Mouse (Mus musculus) embryonic facial prominence, embryonic 15.5 days (tissue): ENCODE results near the gene Ythdf1. TPM values are rescaled to one million over a fixed set of nuclear protein-coding genes. Genes with fewer than 3 reads are reported as not detected.

Experiments used
- ATAC-seq: fragments of 200-750 bp; cut with Nextera tagmentation; 2 replicates; pipeline ENCODE4 v1.8.0; 2017; ENCODE audit warnings: low read depth, moderate TSS enrichment; ENCODE audit not compliant: insufficient number of reproducible peaks, low FRiP score, low TSS enrichment
- H3K27ac ChIP-seq: fragments of 300-500 bp; sonication (generic); replicated peaks from 2 replicates; pipeline ENCODE4 v1.5.1; 2015; ENCODE audit warnings: mild to moderate bottlenecking, inconsistent platforms
- H3K27me3 ChIP-seq: fragments of 300-500 bp; sonication (generic); 2 replicates; pipeline ENCODE4 v1.6.1; 2015; ENCODE audit warnings: inconsistent platforms
- H3K36me3 ChIP-seq: fragments of 300-500 bp; sonication (generic); 2 replicates; pipeline ENCODE4 v1.6.1; 2015; ENCODE audit warnings: mild to moderate bottlenecking, inconsistent platforms
- H3K4me1 ChIP-seq: fragments of 300-500 bp; sonication (generic); 2 replicates; pipeline ENCODE4 v1.6.1; 2015; ENCODE audit warnings: inconsistent platforms
- H3K4me2 ChIP-seq: fragments of 300-500 bp; sonication (generic); replicated peaks from 2 replicates; pipeline ENCODE4 v1.6.1; 2015; ENCODE audit warnings: mild to moderate bottlenecking, inconsistent platforms
- H3K4me3 ChIP-seq: fragments of 300-500 bp; sonication (generic); replicated peaks from 2 replicates; pipeline ENCODE4 v1.5.1; 2015; ENCODE audit warnings: mild to moderate bottlenecking, inconsistent platforms
- H3K9ac ChIP-seq: fragments of 300-500 bp; sonication (generic); 2 replicates; pipeline ENCODE4 v1.6.1; 2015; ENCODE audit warnings: inconsistent platforms
- H3K9me3 ChIP-seq: fragments of 300-500 bp; sonication (generic); replicated peaks from 2 replicates; pipeline ENCODE4 v1.6.1; 2016; ENCODE audit warnings: inconsistent platforms
- WGBS: fragments of 180-500 bp; shearing (Covaris S2); methylation state at CpG from one replicate; pipeline ENCODE4 v1.1.7; 2015; 5-methylcytosine and 5-hydroxymethylcytosine counted together
- polyA plus RNA-seq: library from polyadenylated mRNA; unstranded; fragments of >200 nt; fragmentation: Nextera tagmentation; extraction: Ambion mirVana; gene quantifications from 2 replicates; pipeline ENCODE4 v1.2.1, GENCODE M21; 2015

The Ythdf1 gene
- polyA plus RNA-seq, 1 experiment from 2014 or later = 57.9 TPM

DNA sequence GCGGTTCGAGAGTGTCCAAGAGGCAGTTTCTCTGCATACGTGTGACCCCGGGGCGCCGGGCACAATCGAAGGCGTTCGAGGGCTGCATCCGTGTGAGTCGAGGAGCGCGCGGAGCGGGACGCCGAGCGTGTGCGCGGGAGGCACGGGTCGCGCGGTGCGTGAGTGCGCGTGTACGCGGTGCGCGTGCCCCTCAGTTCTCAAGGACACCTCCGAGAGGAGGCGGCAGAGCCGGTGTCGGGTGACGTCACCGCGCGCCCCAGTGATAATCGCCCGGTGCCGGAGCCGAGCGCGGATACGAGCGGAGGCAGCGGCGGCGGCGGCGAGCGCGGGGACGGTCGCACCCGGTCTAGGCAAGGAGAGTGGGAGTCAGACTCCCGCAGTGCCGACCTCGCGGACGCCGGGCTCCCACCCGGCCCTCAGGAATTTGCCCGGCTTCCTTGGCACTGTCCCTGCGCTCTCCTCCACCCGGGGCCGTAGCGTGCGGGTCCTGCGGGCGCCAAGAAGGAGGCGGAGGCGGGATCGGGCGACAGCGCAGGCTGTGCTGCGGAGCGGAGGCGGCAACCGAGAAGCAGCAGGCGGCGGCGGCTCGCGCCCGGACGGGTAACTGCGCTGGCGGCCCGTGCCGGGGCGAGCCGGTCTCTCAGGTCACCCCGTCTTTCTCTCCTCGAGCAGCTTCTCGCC lies 27.8 kb downstream of the Ythdf1 start:
- no peak for ATAC-seq
- peaks cover 26% of the 10 kb centered on the region for H3K4me1 ChIP-seq
- H3K27me3 ChIP-seq = peaks cover 93% of the 10 kb centered on the region
- peak overlapping the region; percentile 44 for H3K4me3 ChIP-seq
- no peak overlapping the region for H3K27ac ChIP-seq
- no peaks in the 10 kb centered on the region for H3K9me3 ChIP-seq
- no peaks in the 10 kb centered on the region for H3K36me3 ChIP-seq
- WGBS = under 1% methylated on average over 97 of the region's 97 CpGs
- H3K9ac ChIP-seq = no peak overlapping the region
- H3K4me2 ChIP-seq = peak overlapping the region; percentile 85

DNA sequence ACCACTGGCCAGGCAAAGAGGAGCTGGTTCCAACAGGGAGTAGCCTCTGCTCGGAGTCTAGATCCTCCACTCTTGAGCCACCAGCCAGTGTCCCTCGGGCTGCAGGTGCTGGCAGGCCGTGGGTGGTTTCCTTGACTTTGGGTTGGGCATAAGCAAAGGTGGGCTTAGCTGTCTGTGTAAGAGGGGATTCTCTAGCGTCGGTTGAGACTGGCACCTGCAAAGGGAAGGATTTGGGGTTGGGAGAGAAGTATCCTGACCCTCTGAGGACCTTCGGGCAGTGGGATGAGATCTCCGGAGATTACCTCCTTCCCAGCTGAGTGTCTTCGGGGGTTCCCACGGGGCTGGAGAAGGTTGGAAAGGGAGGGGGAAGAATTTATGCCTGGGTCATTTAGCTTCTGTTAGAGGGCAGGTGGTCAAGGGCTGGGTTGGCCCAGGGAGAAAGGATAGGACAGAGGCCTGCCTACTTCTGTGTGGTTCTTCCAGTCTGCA lies 28.9 kb downstream of the Ythdf1 start:
- H3K4me3 ChIP-seq = no peak overlapping the region
- no peak for ATAC-seq
- H3K4me2 ChIP-seq = no peak overlapping the region
- H3K27me3 ChIP-seq = peaks cover 99% of the 10 kb centered on the region
- no peaks in the 10 kb centered on the region for H3K9me3 ChIP-seq
- no peak overlapping the region for H3K9ac ChIP-seq
- WGBS = 8% methylated on average over 9 of the region's 9 CpGs
- H3K4me1 ChIP-seq = peaks cover 26% of the 10 kb centered on the region
- no peaks in the 10 kb centered on the region for H3K36me3 ChIP-seq
- no peak overlapping the region for H3K27ac ChIP-seq

DNA sequence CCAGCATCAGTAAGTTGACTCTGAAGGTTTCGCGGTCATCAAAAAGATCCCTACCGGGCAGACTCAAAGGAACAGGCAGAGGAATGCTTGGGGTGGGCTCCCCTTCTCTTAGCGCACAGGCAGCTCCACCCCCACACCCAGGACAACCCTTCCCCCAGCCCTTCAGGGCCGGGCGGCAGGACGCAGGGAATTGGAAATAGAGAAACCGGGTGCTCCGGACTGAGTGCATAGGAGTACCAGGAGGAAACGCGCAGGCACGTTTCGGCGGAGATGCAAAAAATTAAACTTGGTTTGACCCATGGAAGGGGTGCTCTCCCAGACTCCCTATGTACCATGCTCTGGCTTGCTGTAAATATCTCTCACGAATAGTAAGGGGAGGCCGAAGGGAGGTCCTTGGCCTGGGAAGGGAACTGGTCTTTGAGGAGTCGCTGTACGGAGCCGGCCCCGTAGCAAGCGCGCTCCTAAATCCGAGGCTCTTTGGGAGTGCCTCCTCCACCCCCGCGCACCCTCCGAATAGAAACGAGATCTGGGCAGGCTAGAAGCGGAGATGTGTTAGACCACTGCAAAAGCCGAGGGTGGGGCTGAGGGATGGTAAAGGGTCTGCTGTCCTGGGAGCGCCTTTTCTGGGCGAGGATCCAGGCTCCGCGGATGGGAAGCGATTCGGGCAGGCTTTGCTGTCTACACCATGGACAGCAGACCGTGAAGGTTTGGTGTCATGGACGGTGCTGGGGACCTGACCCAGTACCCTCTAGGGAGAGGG lies 29.5 kb downstream of the Ythdf1 start:
- H3K4me2 ChIP-seq = 0 out of 2 replicates have a peak overlapping the region, but pooled peaks have one; percentile 8
- under 1% methylated on average over 37 of the region's 37 CpGs for WGBS

DNA sequence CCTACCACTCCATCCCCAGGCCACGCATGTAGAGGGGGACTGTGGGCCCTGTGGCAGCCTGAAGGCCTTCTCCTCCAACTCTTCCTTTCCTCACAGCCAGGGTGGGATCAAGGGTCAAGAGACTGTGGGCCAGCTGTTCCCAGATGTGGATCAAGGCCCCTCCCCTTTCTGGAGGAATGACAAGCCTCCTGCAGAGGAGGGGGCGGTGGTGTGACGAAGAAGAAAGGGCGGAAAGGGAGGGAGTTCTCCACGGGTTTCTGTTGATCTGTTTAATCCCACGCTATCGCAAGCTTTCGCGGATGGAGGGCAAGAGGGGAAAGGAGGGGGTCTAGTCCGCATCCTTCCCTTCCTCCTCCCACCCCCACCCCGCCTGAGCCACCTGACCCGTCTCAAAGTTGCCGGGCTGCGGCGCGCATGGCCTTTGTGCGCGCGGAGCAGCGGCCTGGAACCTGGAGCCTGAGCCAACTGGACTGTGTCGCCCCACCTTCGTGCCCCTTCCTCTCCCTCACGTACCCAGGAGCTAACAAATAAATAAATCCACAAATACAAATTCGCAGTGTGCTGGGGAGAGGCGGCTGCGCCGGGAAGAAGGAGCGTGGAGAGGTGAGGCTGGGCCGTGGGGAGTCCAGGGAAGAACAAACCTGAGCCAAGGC lies 30.2 kb downstream of the Ythdf1 start:
- H3K9ac ChIP-seq = no peak overlapping the region
- H3K9me3 ChIP-seq = no peaks in the 10 kb centered on the region
- peaks cover 91% of the 10 kb centered on the region for H3K27me3 ChIP-seq
- H3K27ac ChIP-seq = no peak overlapping the region
- H3K4me3 ChIP-seq = no peak overlapping the region
- no peak for ATAC-seq
- H3K36me3 ChIP-seq = no peaks in the 10 kb centered on the region
- 4% methylated on average over 29 of the region's 29 CpGs for WGBS
- peaks cover 26% of the 10 kb centered on the region for H3K4me1 ChIP-seq
- no peak overlapping the region for H3K4me2 ChIP-seq

More for the DNA sequence above, 29.5 kb downstream of the Ythdf1 start:
- no peak overlapping the region for H3K27ac ChIP-seq
- no peak for ATAC-seq
- no peaks in the 10 kb centered on the region for H3K36me3 ChIP-seq
- H3K4me1 ChIP-seq = peaks cover 26% of the 10 kb centered on the region
- no peak overlapping the region for H3K4me3 ChIP-seq
- H3K9me3 ChIP-seq = no peaks in the 10 kb centered on the region
- H3K9ac ChIP-seq = no peak overlapping the region
- H3K27me3 ChIP-seq = peaks cover 95% of the 10 kb centered on the region

DNA sequence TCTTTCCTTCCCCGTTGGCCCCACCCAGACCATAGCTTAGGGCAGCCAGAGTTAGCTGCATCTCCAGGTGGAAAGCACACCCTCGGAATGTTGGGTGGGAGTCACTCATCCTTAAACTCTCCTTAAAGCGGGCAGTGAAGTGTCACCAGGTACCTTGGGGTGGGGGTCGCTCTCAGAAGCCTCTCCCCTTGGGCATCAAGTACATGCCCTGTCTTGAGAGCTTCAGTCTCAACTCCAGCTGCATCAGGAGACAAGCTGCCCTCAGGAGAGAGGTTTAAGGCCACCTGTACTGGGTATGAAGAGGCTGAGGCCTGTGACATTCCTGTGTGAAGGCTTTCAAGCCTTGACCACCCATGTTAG lies 30.8 kb downstream of the Ythdf1 start:
- Histone ChIP-seq H3K4me1 (peaks cover 26% of the 10 kb centered on the region), H3K4me2 (no peak overlapping the region), H3K9me3 (no peaks in the 10 kb centered on the region), H3K9ac (no peak overlapping the region), H3K27ac (no peak overlapping the region), H3K36me3 (no peaks in the 10 kb centered on the region), H3K27me3 (peaks cover 87% of the 10 kb centered on the region), H3K4me3 (no peak overlapping the region)
- ATAC-seq = no peak
- 16% methylated on average over 4 of the region's 4 CpGs for WGBS

DNA sequence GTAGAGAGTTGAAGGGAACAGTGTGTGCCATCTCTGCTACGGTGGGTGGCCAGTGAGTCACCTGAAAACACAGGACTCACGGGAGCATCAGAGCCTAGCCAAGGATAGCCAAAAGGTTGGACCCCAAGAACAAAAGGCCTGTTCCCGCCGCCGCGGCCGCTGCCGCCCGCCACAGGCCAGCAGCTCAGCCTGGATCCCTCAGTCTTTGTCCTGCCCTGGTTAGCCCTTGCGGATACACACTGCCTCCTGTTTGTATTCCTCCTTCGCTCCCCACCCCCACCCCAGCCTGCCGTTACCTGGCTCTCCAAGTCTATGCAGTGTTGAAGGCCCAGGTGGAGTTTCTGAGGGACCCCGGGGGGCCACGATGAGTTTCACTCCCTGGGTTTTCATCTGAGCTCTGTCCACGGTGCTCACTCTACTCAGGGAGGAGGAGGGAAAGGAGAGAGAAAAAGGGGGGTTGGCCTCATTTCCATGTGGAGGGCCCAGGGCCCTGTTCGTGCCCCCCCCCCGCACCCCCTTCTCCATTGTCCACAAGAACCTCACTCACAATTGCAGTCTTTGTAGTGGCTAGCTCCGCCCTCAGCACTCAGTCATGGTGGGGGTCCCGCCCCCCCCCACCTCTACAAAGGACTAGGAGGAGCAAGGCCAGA lies 31.4 kb downstream of the Ythdf1 start:
- ATAC-seq = no peak
- Histone ChIP-seq H3K9ac (no peak overlapping the region), H3K36me3 (no peaks in the 10 kb centered on the region), H3K9me3 (no peaks in the 10 kb centered on the region), H3K27me3 (peaks cover 82% of the 10 kb centered on the region), H3K4me1 (peaks cover 21% of the 10 kb centered on the region), H3K4me3 (no peak overlapping the region), H3K4me2 (no peak overlapping the region), H3K27ac (no peak overlapping the region)
- 6% methylated on average over 19 of the region's 19 CpGs for WGBS

DNA sequence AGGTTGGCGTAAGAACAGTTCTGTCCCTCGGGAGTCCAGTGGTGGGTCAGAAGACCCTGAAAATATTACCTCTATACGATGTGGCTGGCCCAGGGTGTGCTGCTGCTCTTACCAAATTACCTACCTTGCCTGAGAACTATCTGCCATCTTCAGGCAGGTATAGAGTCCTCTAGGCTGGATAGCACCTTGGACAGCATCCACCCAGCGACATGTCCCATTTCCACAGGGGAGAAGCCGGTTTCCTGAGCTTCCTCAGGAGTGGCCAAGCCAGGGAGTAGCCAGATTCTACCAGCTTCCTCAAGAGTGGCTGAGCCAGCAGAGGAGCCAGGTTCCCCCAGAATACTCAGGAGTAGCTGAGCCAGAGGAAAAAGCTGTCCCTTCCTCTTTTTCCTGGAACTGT lies 35.5 kb downstream of the Ythdf1 start:
- H3K27me3 ChIP-seq = peaks cover 41% of the 10 kb centered on the region
- no peaks in the 10 kb centered on the region for H3K9me3 ChIP-seq
- no peak for ATAC-seq
- no peak overlapping the region for H3K4me2 ChIP-seq
- H3K9ac ChIP-seq = no peak overlapping the region
- H3K36me3 ChIP-seq = no peaks in the 10 kb centered on the region
- H3K4me1 ChIP-seq = no peaks in the 10 kb centered on the region
- H3K27ac ChIP-seq = no peak overlapping the region
- H3K4me3 ChIP-seq = no peak overlapping the region
- WGBS = 64% methylated on average over 5 of the region's 5 CpGs

DNA sequence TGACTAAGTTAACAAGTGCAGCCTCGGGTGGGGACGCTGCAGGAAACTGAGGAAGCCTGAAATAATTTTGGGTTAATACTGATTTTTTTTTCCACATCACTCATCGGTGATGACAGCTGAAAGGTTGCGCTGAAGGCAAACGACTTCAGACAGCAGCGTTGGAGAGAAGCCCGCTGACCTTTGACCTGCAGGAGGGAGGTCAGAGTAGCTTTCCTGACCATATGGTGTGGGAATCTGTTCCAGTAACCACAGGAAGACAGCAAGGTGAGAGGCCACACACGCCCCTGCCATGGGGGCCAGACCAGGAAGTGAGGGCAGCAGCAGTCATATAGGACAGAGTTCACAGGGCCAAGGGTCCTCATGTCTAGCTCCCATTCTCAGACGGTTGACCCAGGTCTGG lies 39.5 kb downstream of the Ythdf1 start:
- no peak overlapping the region for H3K27ac ChIP-seq
- no peaks in the 10 kb centered on the region for H3K9me3 ChIP-seq
- H3K4me2 ChIP-seq = no peak overlapping the region
- H3K36me3 ChIP-seq = no peaks in the 10 kb centered on the region
- H3K9ac ChIP-seq = no peak overlapping the region
- no peak overlapping the region for H3K4me3 ChIP-seq
- no peak for ATAC-seq
- H3K4me1 ChIP-seq = no peaks in the 10 kb centered on the region
- 48% methylated on average over 9 of the region's 9 CpGs for WGBS
- H3K27me3 ChIP-seq = peaks cover 6% of the 10 kb centered on the region; the same call in 1 of the 2 replicates

DNA sequence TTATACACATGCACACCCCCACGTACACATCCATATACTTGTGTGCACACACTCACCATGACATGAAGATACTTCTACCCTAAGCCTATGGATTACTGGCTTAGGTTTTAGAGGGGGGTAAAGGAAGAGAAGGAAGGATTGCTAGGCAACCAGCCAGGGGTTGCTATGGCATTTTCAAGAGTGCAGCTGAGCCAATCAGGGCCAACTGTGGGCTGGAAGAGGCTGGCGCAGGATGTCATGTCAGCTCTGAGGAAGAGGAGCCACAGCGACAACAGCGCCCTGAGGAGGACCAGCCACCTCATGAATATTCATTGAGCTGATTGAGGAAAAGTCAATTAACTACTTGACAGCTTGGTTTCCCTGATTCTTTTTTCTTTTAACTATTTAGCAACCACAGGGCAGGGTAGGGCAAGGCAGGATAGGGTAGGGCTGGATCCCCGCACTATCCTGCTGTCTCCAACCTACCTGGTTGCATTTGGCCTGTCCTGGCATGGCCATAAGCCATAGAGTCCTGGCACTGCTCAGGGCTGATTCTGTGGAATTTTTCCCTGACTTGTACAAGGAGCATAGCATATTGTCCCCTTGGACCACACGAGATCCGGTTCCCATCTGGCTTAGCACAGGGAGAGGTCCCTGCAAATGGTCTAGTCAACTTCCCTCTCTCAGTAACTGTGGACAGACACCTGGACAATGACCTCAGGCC lies 41.2 kb downstream of the Ythdf1 start:
- Histone ChIP-seq H3K9ac (no peak overlapping the region), H3K4me2 (no peak overlapping the region), H3K36me3 (no peaks in the 10 kb centered on the region), H3K27me3 (no peaks in the 10 kb centered on the region), H3K4me1 (no peaks in the 10 kb centered on the region), H3K4me3 (no peak overlapping the region), H3K9me3 (no peaks in the 10 kb centered on the region), H3K27ac (no peak overlapping the region)
- WGBS = 54% methylated on average over 7 of the region's 7 CpGs
- ATAC-seq = no peak

DNA sequence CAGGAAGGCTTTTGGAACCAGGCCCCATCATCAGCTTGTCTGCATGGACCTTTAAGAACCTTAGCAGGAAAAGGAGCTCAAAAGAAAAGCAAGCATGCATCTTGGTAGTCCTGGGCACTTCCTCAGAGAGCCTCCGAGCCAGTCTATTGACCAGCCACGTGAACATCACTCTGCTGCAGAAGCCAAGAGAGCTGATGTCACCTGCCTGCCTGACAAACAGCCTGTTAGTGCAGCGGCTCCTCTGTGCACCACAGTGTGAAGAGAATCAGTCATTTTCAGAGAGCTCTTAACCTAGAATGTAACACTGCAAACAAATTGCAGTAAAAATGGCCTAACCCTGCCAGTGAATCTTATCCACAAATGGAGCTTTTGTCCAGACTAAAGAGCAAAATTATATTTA lies 50.7 kb downstream of the Ythdf1 start:
- no peak overlapping the region for H3K4me3 ChIP-seq
- no peaks in the 10 kb centered on the region for H3K4me1 ChIP-seq
- no peaks in the 10 kb centered on the region for H3K27me3 ChIP-seq
- no peak for ATAC-seq
- no peaks in the 10 kb centered on the region for H3K9me3 ChIP-seq
- H3K36me3 ChIP-seq = no peaks in the 10 kb centered on the region
- WGBS = 52% methylated on average over 3 of the region's 3 CpGs
- no peak overlapping the region for H3K4me2 ChIP-seq
- H3K27ac ChIP-seq = no peak overlapping the region
- H3K9ac ChIP-seq = no peak overlapping the region
